Mouse (Mus musculus) gastrocnemius, postnatal 25 days (tissue): ENCODE results near the gene Polr2l. TPM values are rescaled to one million over a fixed set of nuclear protein-coding genes. Genes with fewer than 3 reads are reported as not detected.

Experiments used
- DNase-seq: peaks from one replicate; pipeline ENCODE4 v3.0.0; 2022
- long read RNA-seq, 2 experiments: library from polyadenylated mRNA; stranded (forward); transcript quantifications; one replicate each; pipeline ENCODE4 v2.0.0; 2021
- total RNA-seq, 2 experiments: library from RNA; stranded (reverse); gene quantifications; 1 replicate in 1 of 2; 2 replicates in 1 of 2; pipeline ENCODE4 v1.2.3; 2021

The Polr2l gene
- 10 to 100 TPM; 55.2 to 56.0 TPM for total RNA-seq
- long read RNA-seq, experiment 1, transcript Polr2l-201 (2 exons, 1,650 nt), result major isoform, 320 of 942 reads
- long read RNA-seq, experiment 1, partial matches to known transcripts, result 0 of 942 reads
- long read RNA-seq, experiment 1, other reads (novel, unspliced or antisense), result 622 of 942 reads
- long read RNA-seq, experiment 2, transcript Polr2l-201 (2 exons, 1,650 nt), result major isoform, 160 of 519 reads
- long read RNA-seq, experiment 2, partial matches to known transcripts, result 0 of 519 reads
- long read RNA-seq, experiment 2, other reads (novel, unspliced or antisense), result 359 of 519 reads

DNA sequence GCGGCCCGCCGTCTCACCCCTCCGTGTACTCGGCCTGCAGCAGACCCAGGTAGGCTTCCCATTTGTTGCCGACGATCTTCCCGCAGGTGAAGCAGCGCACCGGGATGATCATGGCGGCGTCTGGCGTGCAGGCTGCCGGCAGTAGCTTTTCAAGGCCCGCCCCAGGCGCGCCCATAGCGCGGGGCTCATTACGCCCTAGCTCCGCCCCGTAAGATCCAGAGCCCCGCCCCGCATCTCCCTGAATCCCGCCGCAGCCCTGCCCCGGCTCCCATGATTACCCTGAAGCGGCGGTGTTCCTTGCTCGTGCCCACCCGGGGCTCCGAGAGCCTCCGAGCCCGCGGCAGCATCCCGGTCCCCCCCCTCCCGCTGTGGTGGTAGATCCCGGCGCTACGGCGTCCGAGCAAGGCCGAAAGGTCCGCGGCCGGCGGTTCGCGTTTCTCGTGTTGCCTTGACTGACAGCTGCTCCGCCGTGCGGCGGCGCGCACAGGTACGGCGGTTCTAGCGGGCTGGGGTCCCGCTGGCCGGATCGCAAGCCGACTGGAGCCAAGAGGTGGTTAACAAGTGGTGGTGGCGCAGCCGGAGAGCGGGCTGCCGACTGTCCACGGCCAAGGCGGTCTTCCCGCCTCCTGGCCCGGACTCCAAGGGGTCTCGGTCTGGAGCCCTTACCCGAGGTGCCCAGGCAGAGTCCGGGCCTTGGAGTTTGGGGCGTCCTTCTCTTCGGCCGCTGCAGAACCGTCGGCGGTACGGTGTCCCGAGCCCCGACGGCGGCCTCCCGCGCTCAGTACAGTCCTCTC, at the start of gene Polr2l, which contains the start of gene Tspan4:
Gene Polr2l (minus strand): TSS at position 122 of the 794 bp plus-strand sequence.
Gene Tspan4 (plus strand): TSS at position 230 of the 794 bp plus-strand sequence.
- DNase-seq, result peak; percentile 84

DNA sequence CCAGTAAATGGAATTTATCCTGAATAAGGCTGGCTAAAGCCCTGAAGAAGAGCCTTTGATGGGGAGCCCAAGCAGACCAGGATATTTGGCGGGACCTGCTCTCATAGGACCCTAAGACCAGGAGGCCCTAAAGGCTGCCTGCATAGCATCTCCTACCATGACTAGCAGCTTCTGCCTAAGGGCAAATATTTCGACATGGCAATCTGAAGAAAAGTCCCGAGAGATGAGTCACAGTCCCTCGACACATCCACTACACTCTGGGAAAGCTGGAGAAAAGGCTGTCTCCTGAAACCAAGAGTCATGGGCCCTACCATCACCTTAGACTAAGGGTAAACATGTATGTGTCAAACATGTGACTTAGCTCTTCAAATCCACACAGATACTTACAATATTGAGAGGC, 49.3 kb upstream of the Polr2l start:
- DNase-seq, result no peak

DNA sequence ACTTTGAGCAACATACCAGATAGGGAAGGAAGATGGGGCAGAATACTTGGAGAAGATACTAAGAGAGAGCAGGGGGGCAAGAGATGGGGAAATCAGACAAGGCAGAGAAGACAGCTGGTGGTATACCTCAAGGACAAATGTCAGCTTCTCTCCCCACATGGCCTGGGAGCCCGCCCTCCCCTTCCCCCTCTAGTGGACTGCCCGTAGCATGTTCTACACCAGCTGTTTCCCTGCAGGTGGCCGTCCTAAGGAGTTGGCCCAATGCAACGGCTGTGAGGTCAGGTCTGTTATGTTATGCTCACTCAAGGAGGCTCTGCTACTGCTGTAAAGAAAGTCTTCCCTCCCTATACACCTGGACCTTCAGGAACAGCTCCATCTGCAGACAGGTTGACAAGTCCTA, 48.1 kb upstream of the Polr2l start:
- DNase-seq, result no peak

DNA sequence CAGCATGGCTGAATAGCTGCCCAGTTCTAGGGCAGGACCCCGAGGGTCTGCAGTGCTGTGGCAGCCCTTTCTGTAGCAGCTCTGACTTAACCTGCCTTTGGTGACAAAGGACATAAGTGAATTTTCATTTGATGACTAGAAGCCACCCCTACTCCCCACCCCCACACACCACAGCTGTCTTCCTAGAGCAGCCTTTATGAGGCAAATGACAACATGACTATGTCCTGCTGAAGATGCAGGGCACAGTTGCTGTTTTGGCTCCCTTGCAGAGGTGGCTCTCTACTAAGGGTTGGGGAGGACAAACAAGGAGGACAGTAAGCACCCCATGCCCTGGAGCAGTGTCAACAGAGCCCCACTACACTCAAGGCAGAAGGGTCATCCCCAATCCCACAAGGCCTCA, 44.9 kb upstream of the Polr2l start:
- DNase-seq, result no peak

DNA sequence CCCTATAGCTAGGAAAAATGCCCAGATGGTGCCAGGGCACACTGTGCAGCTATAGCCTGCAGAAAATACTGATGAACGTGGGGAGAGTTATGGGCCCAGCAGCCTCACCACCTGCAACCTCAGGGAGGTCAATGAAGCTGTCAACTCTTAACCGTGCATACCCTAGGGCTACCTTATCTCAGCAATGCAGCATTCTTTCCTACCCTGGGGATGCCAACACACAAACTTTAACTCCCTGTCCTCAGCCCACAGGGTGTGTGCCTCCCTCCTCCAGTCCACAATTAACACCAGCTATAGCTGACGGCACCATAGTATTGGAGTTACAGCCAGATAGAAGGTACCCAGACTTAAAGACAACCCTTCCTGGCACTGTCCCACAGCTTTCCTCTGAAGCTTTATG, 44.0 kb upstream of the Polr2l start:
- no peak for DNase-seq

DNA sequence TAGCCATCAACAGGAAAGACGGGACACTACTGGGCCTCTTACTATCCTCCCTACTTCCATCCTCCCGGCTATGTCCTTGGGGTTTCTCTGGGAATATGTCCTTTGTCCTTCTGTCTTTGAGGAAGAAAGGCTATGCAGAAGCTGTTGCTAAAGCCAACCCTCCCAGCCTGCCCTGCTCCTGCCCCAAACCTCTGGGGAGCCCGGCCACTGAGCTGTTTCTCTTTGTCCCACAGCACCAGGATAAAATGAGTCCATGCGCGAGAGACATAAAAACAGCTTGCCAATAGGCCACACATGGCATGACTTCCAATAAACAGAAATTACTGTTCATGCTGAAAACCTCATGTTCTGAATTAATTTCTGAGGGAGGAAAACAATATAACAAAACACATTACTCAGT, 43.4 kb upstream of the Polr2l start:
- DNase-seq, result no peak

DNA sequence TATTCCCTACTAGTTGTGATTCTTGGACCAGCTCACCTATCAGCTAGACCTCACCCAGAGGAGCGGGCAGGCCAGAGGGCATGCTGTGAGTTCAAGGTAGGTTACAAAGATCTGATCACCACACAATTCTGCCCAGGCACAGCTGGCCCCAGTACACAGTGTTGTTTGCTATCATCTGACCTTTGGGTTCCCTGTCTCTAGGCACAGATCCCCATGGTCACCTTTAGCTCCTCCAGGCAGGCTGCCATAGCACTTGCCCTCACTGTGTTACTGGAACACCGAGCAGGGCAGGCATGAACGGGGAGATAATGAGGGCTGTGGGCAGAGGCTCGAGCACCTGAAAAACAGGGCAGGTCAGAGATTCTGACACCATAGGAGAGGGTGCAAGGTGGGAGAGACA, 42.7 kb upstream of the Polr2l start:
- DNase-seq, result no peak

DNA sequence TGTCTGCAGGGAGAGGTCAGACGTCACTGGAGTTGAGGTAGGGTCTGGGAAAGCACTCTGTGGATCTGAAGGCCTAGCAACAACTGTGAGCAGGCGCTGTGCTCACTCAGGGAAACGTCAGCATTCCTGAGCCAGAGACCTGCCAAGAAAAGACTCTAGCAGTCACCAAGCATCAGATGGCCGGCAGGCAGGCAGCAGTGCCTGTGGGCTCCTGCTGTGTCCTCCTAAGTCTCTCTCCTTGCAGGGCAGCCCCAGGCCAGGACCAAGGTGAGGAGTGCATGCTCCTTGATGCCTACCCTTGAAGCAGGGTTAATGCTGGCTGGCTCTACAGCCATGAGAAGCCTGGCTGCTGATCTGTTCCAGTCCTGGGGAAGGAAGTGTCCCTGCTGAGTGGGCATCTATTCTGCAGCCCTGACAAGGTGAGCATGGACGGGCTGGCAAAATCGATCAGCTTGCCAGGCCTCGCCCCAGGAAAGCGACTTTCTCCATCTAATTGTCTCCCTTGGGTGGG, 35.8 kb upstream of the Polr2l start:
- no peak for DNase-seq

DNA sequence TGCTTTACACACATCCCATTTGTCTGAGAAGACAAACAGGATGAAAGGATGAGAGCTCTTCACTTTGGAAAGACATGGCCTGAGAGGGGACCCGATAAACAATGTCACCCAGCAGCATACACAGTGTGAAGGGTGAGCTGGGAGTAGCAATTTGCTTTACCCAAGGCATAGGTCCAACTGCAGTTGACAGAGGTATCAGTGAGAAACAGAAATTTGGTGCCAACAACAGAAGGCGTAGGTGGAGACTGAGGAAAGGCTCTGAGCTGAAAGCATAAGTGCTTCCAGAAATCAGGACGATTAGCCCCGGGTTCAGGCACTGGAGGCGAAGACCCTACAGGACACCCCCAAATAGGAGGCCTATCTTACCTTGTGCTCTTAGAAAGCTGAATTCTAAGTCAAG, 35.3 kb upstream of the Polr2l start:
- DNase-seq, result no peak

DNA sequence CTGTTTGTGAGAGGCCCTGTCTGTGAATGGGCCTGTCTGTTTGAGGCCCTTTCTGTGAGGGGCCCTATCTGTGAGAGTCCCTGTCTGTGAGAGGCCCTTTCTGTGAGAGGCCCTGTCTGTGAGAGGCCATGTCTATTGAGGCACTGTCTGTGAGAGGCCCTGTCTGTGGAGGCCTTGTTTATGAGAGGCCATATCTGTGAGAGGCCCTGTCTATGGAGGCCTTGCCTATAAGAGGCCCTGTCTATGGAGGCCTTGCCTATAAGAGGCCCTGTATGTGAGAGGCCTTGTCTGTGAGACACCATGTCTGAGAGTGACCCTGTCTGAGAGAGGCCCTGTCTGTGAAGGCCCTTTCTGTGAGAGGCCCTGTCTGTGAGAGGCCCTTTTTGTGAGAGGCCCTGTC, 33.2 kb upstream of the Polr2l start:
- no peak for DNase-seq

DNA sequence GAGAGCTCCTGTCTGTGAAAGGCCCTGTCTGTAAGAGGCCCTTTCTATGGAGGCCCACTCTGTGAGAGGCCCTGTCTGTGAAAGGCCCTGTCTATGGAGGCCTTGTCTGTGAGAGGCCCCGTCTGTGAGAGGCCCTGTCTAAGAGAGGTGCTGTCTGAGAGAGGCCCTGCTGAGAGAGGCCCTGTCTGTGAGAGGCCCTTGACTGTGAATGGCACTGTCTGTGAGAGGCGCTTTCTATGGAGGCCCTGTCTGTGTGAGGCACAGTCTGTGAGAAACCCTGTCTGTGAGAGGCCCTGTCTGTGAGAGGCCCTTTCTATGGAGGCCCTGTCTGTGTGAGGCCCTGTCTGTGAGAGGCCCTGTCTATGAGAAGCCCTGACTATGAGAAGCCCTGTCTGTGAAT, 31.3 kb upstream of the Polr2l start:
- no peak for DNase-seq

DNA sequence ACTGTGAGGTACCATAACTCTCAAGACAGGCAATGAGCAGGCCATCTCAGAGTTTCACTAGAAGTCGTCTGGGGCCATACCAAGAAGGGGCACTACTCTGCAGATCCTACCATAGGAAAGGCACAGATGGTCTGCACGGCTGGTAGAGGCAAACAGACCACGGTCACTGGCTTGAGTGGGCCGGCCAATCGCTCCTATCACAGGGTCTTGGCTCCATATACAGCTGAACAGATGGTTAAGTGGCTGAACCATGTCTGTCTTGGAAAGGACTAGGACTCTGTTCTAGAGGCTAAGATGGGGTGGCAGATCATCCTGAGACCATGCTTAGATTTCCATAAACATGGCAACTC, 27.6 kb upstream of the Polr2l start:
- DNase-seq, result no peak

DNA sequence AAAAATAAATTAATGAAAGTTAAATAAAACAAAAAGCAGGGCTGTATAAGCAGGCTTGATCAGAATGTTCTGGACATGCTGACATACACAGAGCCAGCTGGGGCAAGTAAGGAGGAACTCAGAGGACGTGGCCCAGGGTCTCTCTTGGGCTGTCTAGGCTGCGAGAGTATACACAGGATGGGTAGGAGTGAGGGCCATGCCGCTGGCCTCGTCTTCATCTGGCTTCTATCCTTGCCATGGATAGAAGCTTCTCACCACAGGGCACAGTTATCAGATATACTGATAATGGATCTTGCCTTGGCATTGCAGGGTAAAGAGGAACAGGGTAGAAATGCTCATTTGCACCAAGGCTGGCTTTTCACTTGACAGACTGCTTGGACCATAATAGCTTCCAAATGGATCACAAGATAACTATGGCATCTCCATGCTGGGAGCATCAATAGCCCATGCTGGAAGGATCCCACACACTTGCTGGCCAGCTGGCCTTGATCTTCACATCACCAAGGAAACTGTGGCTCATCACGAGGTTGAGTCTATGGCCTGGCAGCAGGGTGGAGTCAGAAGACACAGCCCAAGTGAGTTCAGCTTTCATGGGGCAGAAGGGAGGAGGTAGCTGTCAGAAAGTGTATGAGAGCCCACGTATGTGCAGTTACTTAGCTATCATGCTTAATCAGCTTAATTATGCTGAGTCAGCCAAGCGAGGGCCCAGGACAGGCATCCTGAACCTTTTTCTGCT, 27.1 kb upstream of the Polr2l start:
- no peak for DNase-seq

DNA sequence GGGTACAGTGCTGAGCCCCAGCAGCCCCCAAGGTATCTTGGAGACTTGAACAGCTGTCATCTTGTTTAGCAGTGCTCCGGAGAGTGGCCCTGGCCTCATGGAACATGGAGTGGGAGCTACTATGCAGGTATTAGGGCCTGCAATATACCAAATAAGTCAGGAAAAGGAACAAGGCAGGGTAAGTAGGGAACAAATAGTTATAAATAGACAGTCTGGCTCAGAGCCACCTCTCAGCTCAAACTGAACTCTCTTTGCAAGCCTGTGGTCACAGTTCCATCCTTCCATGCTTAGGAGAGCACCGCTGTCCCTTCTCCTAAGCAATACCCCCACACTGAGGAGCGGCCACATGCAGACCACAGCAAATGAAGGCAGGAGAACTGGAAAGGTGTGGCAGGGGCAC, 22.7 kb upstream of the Polr2l start:
- no peak for DNase-seq

DNA sequence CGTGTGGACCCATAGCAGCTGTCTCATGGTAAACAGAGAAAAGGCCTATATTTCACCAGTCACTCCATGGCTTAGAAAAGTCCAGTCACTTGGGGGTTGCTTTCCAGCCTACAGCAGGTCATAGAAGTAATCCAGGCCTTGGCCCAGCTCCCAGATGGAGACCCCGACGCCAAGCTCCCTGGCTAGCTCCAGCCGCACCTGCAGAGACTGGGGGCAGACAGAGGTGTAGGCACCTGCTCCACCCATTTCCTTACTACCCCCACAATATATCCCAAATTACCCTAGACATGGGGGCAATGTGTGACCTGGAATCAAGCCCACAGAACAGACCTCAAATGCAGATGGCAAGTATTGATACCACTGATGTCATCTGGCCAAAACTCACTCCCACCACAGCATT, 21.0 kb upstream of the Polr2l start:
- DNase-seq, result no peak

DNA sequence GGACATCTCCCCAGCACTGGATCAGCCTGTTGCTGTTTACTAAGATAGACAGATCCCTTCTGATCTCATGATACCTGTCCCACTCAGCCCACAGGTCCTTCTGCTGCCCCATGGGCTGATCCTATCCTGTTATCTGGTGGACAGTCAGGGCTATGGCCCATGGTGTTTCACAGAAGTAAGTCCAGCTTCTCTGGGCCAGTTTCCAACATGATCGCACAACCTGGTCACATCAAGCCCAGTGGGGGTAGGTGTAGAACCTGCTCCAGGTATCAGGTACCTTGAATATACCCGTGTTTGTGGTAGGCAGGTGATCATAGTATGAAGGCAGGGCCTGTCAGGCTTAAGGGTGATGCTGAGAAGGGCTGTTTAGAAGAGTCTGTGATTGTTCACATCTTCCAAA, 20.4 kb upstream of the Polr2l start:
- DNase-seq, result no peak

DNA sequence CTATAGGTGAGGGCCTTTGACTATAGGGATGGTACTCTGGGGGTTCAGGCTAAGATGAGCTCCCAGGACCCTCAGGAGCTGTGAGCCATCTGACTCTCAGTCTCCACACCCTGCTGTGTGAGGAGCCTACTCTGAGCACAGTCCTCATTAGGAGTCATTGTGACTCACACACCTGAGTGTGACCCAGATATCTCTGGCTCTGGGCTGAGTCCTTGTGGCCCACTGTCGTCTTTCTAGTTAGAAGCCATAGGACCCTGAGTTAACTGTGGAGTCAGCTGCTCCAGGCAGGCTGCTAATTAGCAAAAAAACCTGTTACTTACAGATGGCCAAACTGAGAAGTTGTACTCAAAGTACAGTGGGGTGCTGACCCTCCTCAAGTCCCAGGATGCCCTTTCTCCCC, 18.8 kb upstream of the Polr2l start:
- DNase-seq, result no peak

DNA sequence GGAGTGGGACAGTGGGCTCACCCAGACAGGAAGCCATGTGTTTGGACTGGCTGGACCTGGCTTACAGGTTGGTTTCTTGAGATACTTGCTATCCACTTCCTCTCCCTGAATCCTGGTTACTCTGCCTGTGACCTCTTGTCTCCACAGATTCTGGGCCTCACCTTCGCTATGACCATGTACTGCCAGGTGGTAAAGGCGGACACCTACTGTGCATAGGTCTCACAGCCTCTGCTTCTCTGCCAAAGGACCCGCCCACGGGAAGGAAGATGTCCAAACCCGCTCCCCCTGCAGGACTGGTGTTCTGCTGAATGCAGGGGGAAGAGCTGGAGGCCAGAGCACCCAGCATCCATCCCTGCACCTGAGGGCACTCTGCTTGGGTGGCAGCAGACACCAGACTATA, 17.8 kb upstream of the Polr2l start:
- DNase-seq, result no peak

DNA sequence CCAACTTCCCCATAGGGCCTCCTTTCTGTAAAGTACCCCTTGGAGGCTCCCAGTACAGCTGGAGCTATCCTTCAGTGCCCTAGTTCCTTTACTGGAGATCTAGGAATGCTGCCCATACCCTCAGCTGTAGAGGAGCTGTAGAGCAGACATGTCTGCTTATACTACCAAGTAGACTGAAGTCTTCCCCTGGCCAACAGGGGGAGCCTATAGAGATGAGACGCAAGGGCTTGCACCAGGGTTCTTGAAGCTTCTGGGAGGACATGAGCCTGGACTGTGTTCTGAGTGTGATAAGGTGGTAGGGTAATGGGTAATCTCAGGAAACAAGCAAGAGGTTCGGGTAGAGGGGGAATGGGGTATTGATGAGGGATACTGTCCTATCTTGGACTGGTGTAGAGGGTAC, 16.2 kb upstream of the Polr2l start:
- DNase-seq, result no peak

DNA sequence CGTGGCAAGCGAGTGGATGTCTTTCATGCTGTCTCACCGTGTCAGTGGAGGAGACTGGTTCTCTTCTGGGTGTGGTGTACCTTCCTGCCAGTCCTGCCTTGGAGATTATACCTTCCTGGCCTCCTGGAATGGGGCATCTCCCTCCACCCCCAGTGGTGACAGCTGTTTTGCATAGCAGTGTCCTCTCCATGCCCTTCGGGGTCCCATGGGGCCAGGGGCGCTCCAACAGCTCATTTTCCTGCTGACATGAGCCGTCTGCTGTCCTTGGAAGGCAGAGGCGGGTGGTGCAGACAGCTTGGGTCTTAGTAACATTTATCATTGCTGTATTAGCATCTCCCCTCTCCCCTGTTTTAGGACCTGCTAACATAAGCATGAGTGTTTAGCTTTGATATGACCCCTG, 12.2 kb upstream of the Polr2l start:
- no peak for DNase-seq

DNA sequence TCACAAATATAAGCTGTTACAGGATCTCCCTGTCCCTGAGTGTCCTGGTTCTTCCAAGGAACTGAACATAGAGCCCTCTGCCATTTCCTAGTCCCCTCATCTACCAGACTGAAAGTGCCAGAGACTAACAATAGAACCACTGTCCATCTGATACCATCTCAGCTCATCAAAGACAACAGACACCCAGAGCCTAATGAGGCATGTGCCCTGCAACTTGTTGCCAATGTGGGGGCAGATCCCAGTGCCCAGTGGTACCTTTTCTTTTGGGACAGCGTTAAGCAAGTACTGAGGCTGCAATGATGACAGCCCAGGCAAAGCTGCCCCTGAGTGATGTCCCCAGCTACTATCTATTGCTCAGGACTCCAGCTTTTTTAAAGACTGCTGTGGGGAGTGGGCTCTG, 11.3 kb upstream of the Polr2l start:
- no peak for DNase-seq

DNA sequence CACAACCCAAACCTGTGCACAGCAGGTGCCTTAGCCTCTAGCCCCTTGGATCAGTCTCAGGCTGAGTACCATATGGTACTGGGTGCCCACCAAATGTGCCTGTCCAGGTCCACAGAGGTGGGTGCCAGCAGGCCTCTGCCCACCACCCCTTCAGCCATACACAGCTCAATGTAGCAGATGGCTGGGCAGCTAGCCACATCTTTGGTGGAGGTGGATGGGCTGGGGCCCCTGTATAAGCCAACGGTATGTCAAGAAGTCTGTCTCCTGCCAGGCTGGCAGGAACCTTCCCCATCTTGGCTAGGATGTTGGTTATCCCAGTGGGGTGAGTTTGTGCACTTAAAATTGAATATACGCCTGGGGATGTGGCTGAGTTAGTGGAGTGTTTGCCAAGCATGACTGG, 10.7 kb upstream of the Polr2l start:
- DNase-seq, result no peak

DNA sequence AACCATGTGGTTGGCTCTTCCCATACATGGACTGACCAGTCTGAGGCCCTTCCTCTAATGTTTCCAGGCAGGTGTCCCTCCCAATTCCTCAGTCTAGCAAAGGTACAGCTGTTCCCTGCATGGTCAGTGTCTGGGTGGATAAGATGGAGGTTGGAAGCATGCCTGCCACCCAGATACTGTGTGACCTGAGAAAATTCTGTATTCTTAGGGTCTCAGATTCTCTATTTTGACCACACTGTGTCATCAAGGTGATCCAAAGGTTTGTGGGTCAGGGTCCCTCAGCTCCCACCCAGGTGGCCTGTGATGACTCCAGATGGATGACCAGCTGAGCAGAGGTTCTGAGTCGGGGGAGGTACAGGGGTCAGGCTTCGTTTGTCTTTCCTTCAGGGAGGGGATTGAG, 10.3 kb upstream of the Polr2l start:
- DNase-seq, result no peak
